Mouse (Mus musculus) spleen, adult 2 months (tissue): ENCODE data around the gene Ccdc30. TPM values are rescaled to one million over a fixed set of nuclear protein-coding genes. Genes with fewer than 3 reads are reported as not detected.

ENCODE experiments used
- DNase-seq, 2 experiments: peaks; one replicate each; pipeline versions ENCODE4 v3.0.0 to v3.0.0-alpha.2; 2012 to 2021; ENCODE audit warnings: low spot score in 2 of 2, low read depth in 1 of 2
- H3K27ac ChIP-seq: fragments of 200-500 bp; 2 replicates; pipeline ENCODE4 v1.5.1; 2012; ENCODE audit warnings: low read length, inconsistent platforms; ENCODE audit not compliant: insufficient read depth
- H3K27me3 ChIP-seq: fragments of 200-500 bp; 2 replicates; pipeline ENCODE4 v1.6.1; 2012; ENCODE audit warnings: mild to moderate bottlenecking, moderate library complexity, low read length, inconsistent platforms; ENCODE audit not compliant: control insufficient read depth, insufficient read depth
- H3K36me3 ChIP-seq: fragments of 200-500 bp; 2 replicates; pipeline ENCODE4 v1.6.1; 2012; ENCODE audit warnings: mild to moderate bottlenecking, low read length, inconsistent platforms; ENCODE audit not compliant: control insufficient read depth, insufficient read depth
- H3K4me1 ChIP-seq: fragments of 200-500 bp; 2 replicates; pipeline ENCODE4 v1.6.1; 2011; ENCODE audit warnings: inconsistent platforms; ENCODE audit not compliant: control insufficient read depth, insufficient read depth, insufficient read length
- H3K4me3 ChIP-seq: fragments of 200-500 bp; 2 replicates; pipeline ENCODE4 v1.5.1; 2011; ENCODE audit warnings: mild to moderate bottlenecking, inconsistent platforms; ENCODE audit not compliant: insufficient read depth, insufficient read length; ENCODE audit errors: extremely low read depth
- CTCF ChIP-seq: fragments of 200-500 bp; IDR thresholded peaks from 2 replicates; pipeline ENCODE4 v1.5.1; 2011; ENCODE audit warnings: mild to moderate bottlenecking, inconsistent platforms; ENCODE audit not compliant: insufficient read depth, insufficient read length, insufficient replicate concordance; ENCODE audit errors: extremely low read depth
- POLR2A ChIP-seq: fragments of 200-500 bp; IDR thresholded peaks from 2 replicates; pipeline ENCODE4 v1.6.1; 2011; ENCODE audit warnings: low read depth, low read length, inconsistent platforms
- WGBS: fragments of 180-500 bp; shearing (Covaris S2); methylation state at CpG from one replicate; pipeline ENCODE4 v1.1.7; 2018; 5-methylcytosine and 5-hydroxymethylcytosine counted together
- polyA plus RNA-seq: library from polyadenylated mRNA; depleted of rRNA; stranded (reverse); fragments of >200 nt; gene quantifications from 2 replicates; pipeline ENCODE4 v1.2.3, GENCODE M21; 2012

Gene Ccdc30
- polyA plus RNA-seq, 1 experiment: 0.20 TPM

DNA sequence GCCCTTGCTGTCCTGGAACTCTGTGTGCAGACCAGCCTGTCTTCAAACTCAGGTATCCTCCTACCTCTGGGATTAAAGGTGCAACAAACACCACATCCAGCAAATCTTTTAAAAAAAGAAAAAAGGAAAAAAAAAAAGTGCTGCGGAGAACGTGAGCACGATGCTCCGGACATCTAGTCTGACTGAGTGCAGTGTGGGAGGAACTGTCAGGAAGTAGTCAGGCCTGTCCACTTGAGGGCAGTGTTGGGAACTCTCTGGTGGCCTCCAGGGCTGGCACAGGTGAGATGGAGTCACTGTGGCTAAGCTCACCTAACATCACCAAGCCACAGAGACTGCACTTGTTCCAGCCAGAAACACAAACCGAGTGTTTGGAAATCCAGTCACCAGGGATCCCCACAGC lies 15.4 kb upstream of the Ccdc30 start:
- H3K27me3 ChIP-seq: no peaks in the 10 kb centered on the region
- H3K36me3 ChIP-seq: no peaks in the 10 kb centered on the region
- peak; percentile 21 to 60 for DNase-seq
- H3K27ac ChIP-seq: no peak overlapping the region
- no peaks in the 10 kb centered on the region for H3K4me1 ChIP-seq
- TF ChIP-seq POLR2A (no peak), CTCF (peak; percentile 54; the same call in 1 of the 2 replicates)
- WGBS: 26% methylated on average over 5 of the region's 5 CpGs
- peak overlapping the region; percentile 11; the same call in 1 of the 2 replicates for H3K4me3 ChIP-seq

DNA sequence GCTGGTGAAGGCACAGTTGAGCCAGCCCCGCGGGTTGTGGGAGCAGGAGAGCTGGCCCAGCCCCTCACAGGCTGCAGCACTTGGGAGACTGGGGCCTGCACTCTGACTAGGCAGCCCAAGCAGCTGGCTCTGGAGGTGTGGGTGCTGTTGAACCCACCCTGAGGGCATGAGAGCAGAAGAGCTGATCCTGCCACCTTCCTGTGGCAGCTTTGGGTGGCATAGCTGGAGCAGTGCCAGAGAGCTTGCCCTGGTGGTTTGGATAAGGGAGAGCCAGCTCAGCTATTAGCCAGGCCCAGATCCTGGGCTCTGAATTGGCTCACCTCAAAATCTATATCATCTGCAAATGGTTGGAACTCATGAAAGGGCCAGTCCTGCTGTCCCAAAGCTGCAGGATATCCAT lies 12.4 kb upstream of the Ccdc30 start:
- H3K4me3 ChIP-seq: no peak overlapping the region
- TF ChIP-seq CTCF: no peak
- no peak for TF ChIP-seq POLR2A
- 62% methylated on average over 2 of the region's 2 CpGs for WGBS
- no peaks in the 10 kb centered on the region for H3K36me3 ChIP-seq
- H3K27ac ChIP-seq: no peak overlapping the region; the same call in 1 of the 2 replicates
- H3K27me3 ChIP-seq: no peaks in the 10 kb centered on the region; the same call in 1 of the 2 replicates
- DNase-seq: no peak
- peaks cover 3% of the 10 kb centered on the region for H3K4me1 ChIP-seq

DNA sequence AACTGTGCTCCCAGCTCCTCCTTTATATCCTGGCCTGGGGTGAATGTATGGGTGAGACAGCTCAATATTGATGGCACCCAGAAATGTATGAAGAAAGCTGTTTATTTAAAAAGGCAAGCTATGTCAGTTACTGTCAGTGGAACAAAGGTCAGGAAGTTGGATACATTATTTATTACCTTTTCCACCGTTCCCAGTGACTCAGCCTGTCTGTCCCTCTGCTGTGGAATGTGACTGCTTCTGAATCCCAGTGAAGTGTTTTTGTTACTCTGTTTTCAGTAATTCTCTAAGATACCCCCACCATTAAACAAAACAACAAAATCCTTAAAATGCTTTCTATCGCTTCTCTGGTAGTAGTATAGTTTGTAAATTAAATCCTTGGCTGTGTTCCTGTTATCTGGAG lies 10.3 kb upstream of the Ccdc30 start:
- 52% methylated on average over 2 of the region's 2 CpGs for WGBS
- Histone ChIP-seq H3K36me3 (no peaks in the 10 kb centered on the region), H3K4me3 (no peak overlapping the region), H3K27me3 (no peaks in the 10 kb centered on the region; the same call in 1 of the 2 replicates), H3K27ac (no peak overlapping the region), H3K4me1 (peaks cover 7% of the 10 kb centered on the region)
- TF ChIP-seq CTCF (no peak), POLR2A (no peak)
- DNase-seq: no peak

DNA sequence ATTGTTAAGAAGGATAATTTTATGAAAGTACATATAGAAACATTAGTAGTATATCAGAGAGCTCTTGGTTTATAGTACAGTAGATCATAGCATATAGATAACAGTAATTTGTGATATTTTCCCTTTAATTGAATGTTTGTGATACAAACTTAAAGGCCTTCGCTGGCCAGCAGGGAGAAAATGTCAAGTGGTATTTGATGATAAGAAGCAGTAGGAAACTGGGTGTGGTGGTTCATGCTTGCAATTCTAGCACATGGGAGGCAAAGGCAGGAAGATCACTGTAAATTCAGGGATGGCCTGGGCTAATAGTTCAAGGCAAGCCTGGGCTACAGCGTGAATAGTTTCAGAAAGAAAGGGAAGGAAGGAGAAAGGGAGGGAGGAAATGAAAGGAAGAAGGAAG lies 9.8 kb upstream of the Ccdc30 start:
- Histone ChIP-seq H3K27ac (no peak overlapping the region), H3K4me1 (peaks cover 7% of the 10 kb centered on the region), H3K36me3 (no peaks in the 10 kb centered on the region), H3K27me3 (no peaks in the 10 kb centered on the region; the same call in 1 of the 2 replicates), H3K4me3 (no peak overlapping the region)
- 86% methylated on average over 2 of the region's 2 CpGs for WGBS
- no peak for DNase-seq
- TF ChIP-seq CTCF (no peak), POLR2A (no peak)

DNA sequence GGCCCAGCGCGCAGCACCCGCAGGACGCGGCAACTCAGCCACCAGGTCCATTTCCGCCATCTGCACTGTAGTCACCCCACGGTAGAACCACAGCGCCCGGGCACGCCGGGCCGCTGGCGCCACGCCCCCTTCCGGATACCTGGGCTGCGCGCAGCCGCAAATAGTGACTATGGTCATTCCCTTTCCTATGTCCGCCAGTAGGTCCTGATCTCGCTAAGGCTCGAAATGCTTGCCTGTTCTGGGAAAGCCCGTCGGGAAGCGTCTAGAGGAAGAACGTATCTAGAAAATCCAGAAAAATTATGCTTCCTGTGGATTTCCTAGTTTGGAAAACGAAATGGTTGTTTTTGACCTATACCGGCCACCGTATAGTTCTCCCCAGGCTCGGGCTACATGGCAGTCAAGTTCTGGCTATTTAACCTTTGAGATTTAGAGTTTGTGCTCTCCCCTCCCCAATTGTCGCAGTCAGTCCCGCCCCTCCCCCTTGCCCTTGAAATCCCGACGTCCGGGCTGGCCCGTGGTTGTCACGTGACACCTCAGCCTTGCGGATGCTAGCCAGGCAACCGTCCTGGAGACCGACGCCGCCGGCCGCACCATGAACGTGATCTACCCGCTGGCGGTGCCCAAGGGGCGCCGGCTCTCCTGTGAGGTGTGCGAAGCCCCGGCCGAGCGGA lies 7.1 kb upstream of the Ccdc30 start, which contains the start of the genes Ppcs and Zmynd12:
Gene Ppcs (minus strand): TSS at position 127 of the 671 bp plus-strand sequence.
Gene Zmynd12 (plus strand): TSS at position 521 of the 671 bp plus-strand sequence.
- peaks cover 7% of the 10 kb centered on the region for H3K4me1 ChIP-seq
- peak within 1 kb of the TSS; percentile 96 for H3K4me3 ChIP-seq
- under 1% methylated on average over 52 of the region's 52 CpGs for WGBS
- H3K27ac ChIP-seq: peak within 1 kb of the TSS; percentile 94
- TF ChIP-seq POLR2A (peak; percentile 78), CTCF (no peak)
- H3K36me3 ChIP-seq: 0 out of 2 replicates have a peak, but pooled peaks cover 1% of the 10 kb centered on the region
- H3K27me3 ChIP-seq: no peaks in the 10 kb centered on the region; the same call in 1 of the 2 replicates
- peak; percentile 79 to 90 for DNase-seq

DNA sequence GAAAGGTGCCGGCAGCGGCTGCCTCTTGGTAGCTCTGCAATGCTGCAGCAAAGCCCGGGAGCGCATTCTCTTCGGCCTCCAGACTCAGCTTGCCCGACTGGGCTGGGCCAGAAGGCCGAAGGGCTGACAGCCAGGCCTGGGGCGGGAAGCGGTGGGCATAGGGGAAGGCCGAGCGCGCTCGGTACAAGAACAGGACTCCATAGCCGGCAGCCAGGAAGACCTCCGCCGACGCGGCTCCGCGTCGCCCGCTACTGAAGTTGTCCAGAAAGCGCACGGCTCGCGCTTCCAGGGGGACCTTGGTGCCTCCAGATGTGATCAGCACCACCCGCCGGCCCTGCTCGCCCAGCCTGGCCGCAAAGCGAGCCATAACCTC lies 6.6 kb upstream of the Ccdc30 start:
- H3K27me3 ChIP-seq: no peaks in the 10 kb centered on the region; the same call in 1 of the 2 replicates
- H3K4me1 ChIP-seq: peaks cover 7% of the 10 kb centered on the region
- 0 out of 2 replicates have a peak, but pooled peaks cover 1% of the 10 kb centered on the region for H3K36me3 ChIP-seq
- TF ChIP-seq POLR2A (no peak), CTCF (no peak)
- peak overlapping the region; percentile 96 for H3K4me3 ChIP-seq
- under 1% methylated on average over 31 of the region's 31 CpGs for WGBS
- H3K27ac ChIP-seq: peak overlapping the region; percentile 86
- DNase-seq: no peak

DNA sequence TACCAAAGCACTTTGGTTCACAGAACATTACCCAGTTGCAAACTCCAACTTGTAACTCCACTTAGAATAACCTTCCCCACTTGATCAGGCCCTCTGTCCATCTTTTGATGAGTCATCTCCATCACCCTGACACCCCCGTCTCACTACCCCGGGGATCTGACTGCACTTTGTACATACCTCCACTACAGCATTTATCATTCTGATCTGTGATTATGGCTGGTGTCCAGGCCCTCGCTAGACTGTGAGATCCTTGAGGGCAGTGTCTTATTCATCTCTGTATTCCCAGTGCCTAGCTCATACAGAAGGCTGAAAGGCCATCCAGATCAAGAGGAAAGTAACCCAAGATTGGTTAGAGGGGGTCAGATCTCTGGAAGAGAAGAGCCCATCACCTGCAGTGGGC lies 5.9 kb upstream of the Ccdc30 start:
- no peak for DNase-seq
- TF ChIP-seq POLR2A (no peak), CTCF (no peak)
- no peaks in the 10 kb centered on the region; the same call in 1 of the 2 replicates for H3K27me3 ChIP-seq
- 50% methylated on average over 3 of the region's 3 CpGs for WGBS
- no peak overlapping the region for H3K27ac ChIP-seq
- no peak overlapping the region for H3K4me3 ChIP-seq
- H3K4me1 ChIP-seq: peaks cover 7% of the 10 kb centered on the region
- H3K36me3 ChIP-seq: 0 out of 2 replicates have a peak, but pooled peaks cover 1% of the 10 kb centered on the region
